Mouse (Mus musculus) liver, embryonic 14.5 days (tissue): ENCODE data around the gene Ltbp3.

ENCODE experiments used
- CTCF ChIP-seq: IDR thresholded peaks from 2 replicates; pipeline ENCODE4 v1.5.1; 2016; ENCODE audit warnings: antibody characterized with exemption, low read depth, control low read depth
- EP300 ChIP-seq: IDR thresholded peaks from 2 replicates; pipeline ENCODE4 v1.6.1; 2016; ENCODE audit warnings: antibody characterized with exemption, low read depth

DNA sequence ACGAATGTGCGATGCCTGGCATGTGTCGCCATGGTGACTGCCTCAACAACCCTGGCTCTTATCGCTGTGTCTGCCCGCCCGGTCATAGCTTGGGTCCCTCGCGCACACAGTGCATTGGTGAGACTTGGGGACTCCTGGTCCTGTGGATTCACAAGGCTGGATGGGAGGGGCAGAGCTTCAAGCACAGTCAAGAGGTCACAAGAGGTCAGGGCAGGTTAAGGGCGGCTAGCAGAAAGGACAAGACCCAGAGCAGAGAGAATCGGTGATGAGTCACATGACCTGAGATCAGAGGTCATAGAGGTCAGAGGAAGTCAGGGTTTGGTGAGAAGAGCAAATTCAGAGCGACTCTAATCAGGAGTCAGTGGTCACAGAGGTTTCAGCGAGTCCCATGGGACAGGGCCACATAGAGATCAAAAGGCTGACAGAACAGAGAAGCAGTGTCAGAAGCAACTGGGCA, 6.2 kb downstream of the Ltbp3 start:
- no peak for TF ChIP-seq CTCF
- no peak for TF ChIP-seq EP300
